In genomic region chr10:86374061-86374460, GRCm38 (mm10) we compare ENCODE assay signal across 26 mouse cellular contexts.
"Had no signal": no experiment of that assay in that cellular context is flagged by ENCODE, and none has a peak within 500 bp of the region (broad histone marks: within the 10 kb centered on the region; RNA-seq: fewer than 3 reads in every experiment).

No protein-coding gene starts in this region.

- H3K9ac ChIP-seq: heart, embryonic 13.5 days; heart, embryonic 15.5 days; hindbrain, embryonic 13.5 days; hindbrain, embryonic 15.5 days; kidney, embryonic 15.5 days; limb, embryonic 13.5 days; limb, embryonic 15.5 days; liver, embryonic 12.5 days; liver, embryonic 14.5 days had no signal

- H3K27me3 ChIP-seq: heart, embryonic 15.5 days; hindbrain, embryonic 13.5 days; hindbrain, embryonic 15.5 days; kidney, embryonic 15.5 days; limb, embryonic 13.5 days; limb, embryonic 15.5 days had no signal

- H3K4me2 ChIP-seq: heart, embryonic 13.5 days; heart, embryonic 15.5 days; hindbrain, embryonic 13.5 days; hindbrain, embryonic 15.5 days; kidney, embryonic 15.5 days; limb, embryonic 13.5 days; limb, embryonic 15.5 days; liver, embryonic 12.5 days had no signal

- H3K27ac ChIP-seq: heart, embryonic 10.5 days; heart, embryonic 13.5 days; heart, embryonic 15.5 days; hindbrain, embryonic 13.5 days; hindbrain, embryonic 15.5 days; hindbrain, postnatal 0 days; kidney, embryonic 15.5 days; kidney, postnatal 0 days; limb, embryonic 13.5 days; limb, embryonic 15.5 days; liver, embryonic 12.5 days; liver, embryonic 14.5 days had no signal

- ATAC-seq: hindbrain, postnatal 0 days; intestine, embryonic 16.5 days; liver, embryonic 12.5 days had no signal

- H3K4me3 ChIP-seq: heart, embryonic 10.5 days; heart, embryonic 13.5 days; heart, embryonic 15.5 days; hindbrain, embryonic 13.5 days; hindbrain, embryonic 15.5 days; kidney, embryonic 15.5 days; limb, embryonic 13.5 days; limb, embryonic 15.5 days; liver, embryonic 12.5 days had no signal

- H3K9me3 ChIP-seq: heart, embryonic 10.5 days; heart, embryonic 13.5 days; heart, embryonic 15.5 days; hindbrain, embryonic 13.5 days; hindbrain, embryonic 15.5 days; kidney, embryonic 15.5 days; limb, embryonic 13.5 days; limb, embryonic 15.5 days; liver, embryonic 12.5 days had no signal

- H3K36me3 ChIP-seq: heart, embryonic 10.5 days; heart, embryonic 13.5 days; heart, embryonic 15.5 days; hindbrain, embryonic 13.5 days; hindbrain, embryonic 15.5 days; kidney, embryonic 15.5 days; limb, embryonic 13.5 days; limb, embryonic 15.5 days; liver, embryonic 12.5 days had no signal

- DNase-seq: gastrocnemius, postnatal 14 days; gastrocnemius, postnatal 36 days; heart, adult 18-20 months; heart, postnatal 14 days; heart, postnatal 36 days; kidney, adult 11 months; kidney, adult 2 months; kidney, adult 9 months; kidney, postnatal 14 days; kidney, postnatal 36 days; layer of hippocampus, adult 9-11 months; layer of hippocampus, postnatal 36 days; left cerebral cortex, postnatal 4 days had no signal
